Mouse (Mus musculus) gastrocnemius, adult 8-10 months (tissue): ENCODE measurements around the gene Samd5. TPM values are rescaled to one million over a fixed set of nuclear protein-coding genes. Genes with fewer than 3 reads are reported as not detected.
A peak's percentile ranks its signal among the peaks of the same experiment; 100 is the strongest.

ENCODE experiments used
- DNase-seq, 2 experiments: peaks; one replicate each; pipeline ENCODE4 v3.0.0; 2022; ENCODE audit warnings: low spot score in 2 of 2
- total RNA-seq, 4 experiments: library from RNA; stranded (reverse); gene quantifications; 2 replicates each; pipeline ENCODE4 v1.2.4; 2022

Samd5 gene
- total RNA-seq, 4 experiments from 2014 or later = 0.70 to 3.2 (median 1.2) TPM

GRCm38 (mm10) chr10:9650050-9650825, 24.8 kb downstream of the Samd5 start:
- DNase-seq = no peak

- DNase-seq = no peak
Measured at GRCm38 (mm10) chr10:9648464-9648863, 26.5 kb downstream of the Samd5 start.

- no peak for DNase-seq
Measured at GRCm38 (mm10) chr10:9647741-9648140, 27.3 kb downstream of the Samd5 start.

GRCm38 (mm10) chr10:9646391-9646790, 28.6 kb downstream of the Samd5 start:
- DNase-seq = no peak

GRCm38 (mm10) chr10:9643531-9643930, 31.5 kb downstream of the Samd5 start:
- DNase-seq = no peak

GRCm38 (mm10) chr10:9642077-9642476, 32.9 kb downstream of the Samd5 start:
- peak in 1 of 2 experiments; percentile 9 for DNase-seq

- DNase-seq = no peak
Measured at GRCm38 (mm10) chr10:9640678-9641077, 34.3 kb downstream of the Samd5 start.

- no peak for DNase-seq
Measured at GRCm38 (mm10) chr10:9640056-9640455, 35.0 kb downstream of the Samd5 start.

GRCm38 (mm10) chr10:9625356-9625755, 49.7 kb downstream of the Samd5 start:
- no peak for DNase-seq

- no peak for DNase-seq
Measured at GRCm38 (mm10) chr10:9621926-9622688, 52.9 kb downstream of the Samd5 start.

GRCm38 (mm10) chr10:9621055-9621454, 54.0 kb downstream of the Samd5 start:
- DNase-seq = no peak

GRCm38 (mm10) chr10:9615009-9615408, 60.0 kb downstream of the Samd5 start:
- no peak for DNase-seq

GRCm38 (mm10) chr10:9608854-9609253, 66.2 kb downstream of the Samd5 start:
- DNase-seq = no peak

- no peak for DNase-seq
Measured at GRCm38 (mm10) chr10:9607155-9607554, 67.9 kb downstream of the Samd5 start.

- peak in 1 of 2 experiments; percentile 8 for DNase-seq
Measured at GRCm38 (mm10) chr10:9605635-9606034, 69.4 kb downstream of the Samd5 start.

- DNase-seq = no peak
Measured at GRCm38 (mm10) chr10:9603290-9603689, 71.7 kb downstream of the Samd5 start.

GRCm38 (mm10) chr10:9602845-9603244, 72.2 kb downstream of the Samd5 start:
- DNase-seq = peak; percentile 6 to 25

- DNase-seq = no peak
Measured at GRCm38 (mm10) chr10:9602389-9602788, 72.6 kb downstream of the Samd5 start.

GRCm38 (mm10) chr10:9596228-9596627, 78.8 kb downstream of the Samd5 start:
- no peak for DNase-seq

GRCm38 (mm10) chr10:9594666-9595065, 80.3 kb downstream of the Samd5 start:
- DNase-seq = no peak

- DNase-seq = no peak
Measured at GRCm38 (mm10) chr10:9590606-9591005, 84.4 kb downstream of the Samd5 start.

GRCm38 (mm10) chr10:9586328-9586727, 88.7 kb downstream of the Samd5 start:
- DNase-seq = no peak

- no peak for DNase-seq
Measured at GRCm38 (mm10) chr10:9579374-9579773, 95.6 kb downstream of the Samd5 start.
